ENCODE assay signal across 26 mouse cellular contexts in the genomic region with DNA sequence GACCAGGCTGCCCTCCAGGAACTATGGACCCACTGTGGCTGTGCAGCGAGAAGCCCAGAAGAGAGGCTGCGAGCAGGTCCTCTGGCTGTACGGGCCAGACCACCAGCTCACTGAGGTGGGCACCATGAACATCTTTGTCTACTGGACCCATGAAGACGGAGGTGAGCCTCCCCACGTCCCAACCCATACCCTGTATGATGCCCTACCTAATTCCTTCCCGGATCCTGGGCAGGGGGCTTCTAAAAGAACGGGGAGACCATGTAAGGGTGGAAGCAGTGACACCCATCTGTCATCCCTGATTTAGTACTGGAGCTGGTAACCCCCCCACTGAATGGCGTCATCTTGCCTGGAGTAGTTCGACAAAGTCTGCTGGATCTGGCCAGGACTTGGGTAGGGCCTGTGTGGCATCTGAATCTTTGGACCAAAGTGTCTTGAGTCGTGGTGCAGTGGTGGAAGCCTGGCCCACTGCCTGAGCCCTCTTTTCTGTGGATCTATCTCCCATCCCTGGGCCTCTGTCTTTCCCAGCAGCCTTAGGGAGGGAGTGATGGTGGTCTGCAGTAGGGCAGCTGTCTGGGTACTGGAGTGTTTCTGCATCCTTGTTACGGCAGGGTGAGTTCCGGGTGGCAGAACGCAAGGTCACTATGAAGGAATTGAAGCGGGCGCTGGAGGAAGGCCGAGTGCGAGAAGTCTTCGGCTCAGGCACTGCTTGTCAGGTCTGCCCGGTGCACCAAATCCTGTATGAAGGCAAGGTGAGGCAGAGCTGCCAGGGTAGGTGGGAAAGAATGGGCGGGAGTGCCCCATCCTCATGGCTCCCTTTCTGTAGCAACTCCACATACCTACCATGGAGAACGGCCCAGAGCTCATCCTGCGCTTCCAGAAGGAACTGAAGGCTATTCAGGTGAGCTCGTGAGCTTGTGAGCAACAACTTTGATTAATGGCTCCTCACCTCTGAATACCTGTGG. TPM values are rescaled to one million over a fixed set of nuclear protein-coding genes. Genes with fewer than 3 reads are reported as not detected.
A peak's percentile ranks its signal among the peaks of the same experiment; 100 is the strongest.
DNase-seq lines count a peak whose midpoint lies in the region; ATAC-seq and TF ChIP-seq lines count a peak whose summit lies in the region.
"Had no signal": no experiment of that assay in that cellular context is flagged by ENCODE, and none has a peak within 500 bp of the region (broad histone marks: within the 10 kb centered on the region; RNA-seq: fewer than 3 reads in every experiment).

No protein-coding gene starts in this region.

- no peak overlapping the region for H3K4me2 ChIP-seq in hindbrain, embryonic 13.5 days
- H3K4me2 ChIP-seq in hindbrain, embryonic 12.5 days (replicated peaks) = no peak overlapping the region
- H3K4me2 ChIP-seq in midbrain, embryonic 14.5 days (ENCODE audit: low read length) = peak overlapping the region; percentile 59; the same call in 1 of the 2 replicates
- H3K4me2 ChIP-seq in midbrain, postnatal 0 days (ENCODE audit: low read depth, low read length, poor library complexity, severe bottlenecking) = no peak overlapping the region

- H3K9ac ChIP-seq in hindbrain, embryonic 13.5 days = 0 out of 2 replicates have a peak overlapping the region, but pooled peaks have one; percentile 24
- no peak overlapping the region for H3K9ac ChIP-seq in hindbrain, embryonic 12.5 days
- H3K9ac ChIP-seq in midbrain, embryonic 14.5 days (replicated peaks; ENCODE audit: low read length) = no peak overlapping the region
- no peak overlapping the region for H3K9ac ChIP-seq in midbrain, postnatal 0 days (replicated peaks; ENCODE audit: low read length, poor library complexity, severe bottlenecking)
- H3K9ac ChIP-seq: embryonic facial prominence, embryonic 15.5 days had no signal

- H3K27me3 ChIP-seq in hindbrain, embryonic 13.5 days = no peaks in the 10 kb centered on the region
- H3K27me3 ChIP-seq in hindbrain, embryonic 12.5 days = no peaks in the 10 kb centered on the region
- no peaks in the 10 kb centered on the region for H3K27me3 ChIP-seq in midbrain, embryonic 14.5 days (ENCODE audit: control insufficient read depth, insufficient read depth, low read length)
- H3K27me3 ChIP-seq in midbrain, embryonic 10.5 days (ENCODE audit: low read depth, poor library complexity, severe bottlenecking) = no peaks in the 10 kb centered on the region
- no peaks in the 10 kb centered on the region for H3K27me3 ChIP-seq in midbrain, postnatal 0 days (ENCODE audit: insufficient read depth, low read length)
- H3K27me3 ChIP-seq: embryonic facial prominence, embryonic 15.5 days; heart, embryonic 13.5 days had no signal

- no peak overlapping the region for H3K27ac ChIP-seq in hindbrain, embryonic 13.5 days
- no peak overlapping the region for H3K27ac ChIP-seq in hindbrain, embryonic 12.5 days
- no peak overlapping the region for H3K27ac ChIP-seq in midbrain, embryonic 14.5 days (replicated peaks; ENCODE audit: low read depth, low read length)
- H3K27ac ChIP-seq in midbrain, embryonic 10.5 days (replicated peaks) = no peak overlapping the region; the same call in 1 of the 2 replicates
- peak overlapping the region; percentile 71; the same call in 1 of the 2 replicates for H3K27ac ChIP-seq in midbrain, postnatal 0 days (ENCODE audit: low read depth, low read length)
- H3K27ac ChIP-seq: heart, embryonic 13.5 days had no signal

- 96% methylated on average over 23 of the region's 23 CpGs for WGBS in hindbrain, embryonic 13.5 days
- WGBS in hindbrain, embryonic 12.5 days = 95% methylated on average over 23 of the region's 23 CpGs
- 96% methylated on average over 23 of the region's 23 CpGs for WGBS in midbrain, embryonic 14.5 days
- WGBS in midbrain, embryonic 10.5 days = 92% methylated on average over 23 of the region's 23 CpGs
- 95% methylated on average over 23 of the region's 23 CpGs for WGBS in midbrain, postnatal 0 days

- H3K4me1 ChIP-seq in hindbrain, embryonic 13.5 days (replicated peaks) = peaks cover 4% of the 10 kb centered on the region
- H3K4me1 ChIP-seq in hindbrain, embryonic 12.5 days = peaks cover 7% of the 10 kb centered on the region
- H3K4me1 ChIP-seq in midbrain, embryonic 14.5 days (ENCODE audit: control insufficient read depth, insufficient read depth, low read length) = no peaks in the 10 kb centered on the region
- H3K4me1 ChIP-seq in midbrain, embryonic 10.5 days = peaks cover 12% of the 10 kb centered on the region
- 0 out of 2 replicates have a peak, but pooled peaks cover 3% of the 10 kb centered on the region for H3K4me1 ChIP-seq in midbrain, postnatal 0 days (ENCODE audit: insufficient read depth, low read length)

- ATAC-seq in hindbrain, embryonic 13.5 days (ENCODE audit: low FRiP score) = no peak
- ATAC-seq in hindbrain, embryonic 12.5 days (ENCODE audit: low FRiP score) = no peak
- ATAC-seq in midbrain, embryonic 14.5 days (ENCODE audit: low FRiP score, low TSS enrichment) = no peak
- no peak for ATAC-seq in midbrain, postnatal 0 days (ENCODE audit: low FRiP score)
- ATAC-seq: inflammation-experienced regulatory T-cells, adult 6 months had no signal

- peak; percentile 55 for DNase-seq in cerebellum, adult 11-12 months
- DNase-seq in cerebellum, adult 11 months = no peak
- no peak for DNase-seq in midbrain, embryonic 14.5 days
- no peak for DNase-seq in midbrain, embryonic 10.5 days (ENCODE audit: low spot score)
- DNase-seq in midbrain, postnatal 0 days (ENCODE audit: low spot score) = no peak
- DNase-seq: adrenal gland, postnatal 25 days; cerebellum, postnatal 14 days; embryo, embryonic 11 days; gastrocnemius, adult 2 months; gastrocnemius, postnatal 25 days; heart, postnatal 4 days had no signal

- no peaks in the 10 kb centered on the region for H3K9me3 ChIP-seq in hindbrain, embryonic 13.5 days
- H3K9me3 ChIP-seq in hindbrain, embryonic 12.5 days (replicated peaks) = no peaks in the 10 kb centered on the region
- H3K9me3 ChIP-seq in midbrain, embryonic 14.5 days (ENCODE audit: control insufficient read depth, low read length) = no peaks in the 10 kb centered on the region
- H3K9me3 ChIP-seq in midbrain, embryonic 10.5 days (replicated peaks) = no peaks in the 10 kb centered on the region
- H3K9me3 ChIP-seq in midbrain, postnatal 0 days (ENCODE audit: low read length) = no peaks in the 10 kb centered on the region
- H3K9me3 ChIP-seq: embryonic facial prominence, embryonic 15.5 days; forebrain, embryonic 10.5 days; heart, embryonic 13.5 days had no signal

- H3K36me3 ChIP-seq in hindbrain, embryonic 13.5 days = peaks cover 22% of the 10 kb centered on the region
- peaks cover 19% of the 10 kb centered on the region for H3K36me3 ChIP-seq in hindbrain, embryonic 12.5 days
- H3K36me3 ChIP-seq in midbrain, embryonic 14.5 days (ENCODE audit: control insufficient read depth, insufficient read depth, low read length) = peaks cover 16% of the 10 kb centered on the region; the same call in 1 of the 2 replicates
- peaks cover 28% of the 10 kb centered on the region for H3K36me3 ChIP-seq in midbrain, embryonic 10.5 days
- peaks cover 9% of the 10 kb centered on the region; the same call in 1 of the 2 replicates for H3K36me3 ChIP-seq in midbrain, postnatal 0 days (ENCODE audit: insufficient read depth, low read length)

- no peak overlapping the region for H3K4me3 ChIP-seq in hindbrain, embryonic 13.5 days
- H3K4me3 ChIP-seq in hindbrain, embryonic 12.5 days = no peak overlapping the region
- no peak overlapping the region for H3K4me3 ChIP-seq in midbrain, embryonic 14.5 days (replicated peaks; ENCODE audit: low read depth, low read length)
- no peak overlapping the region for H3K4me3 ChIP-seq in midbrain, embryonic 10.5 days
- H3K4me3 ChIP-seq in midbrain, postnatal 0 days (ENCODE audit: low read depth, low read length) = no peak overlapping the region

- TF ChIP-seq CTCF in midbrain, postnatal 0 days (IDR thresholded peaks at IDR 0.05) = no peak

RNA-seq across cellular contexts. Expression of a gene that starts 18.0 kb away (rescaled TPM):
- polyA plus RNA-seq in hindbrain, embryonic 13.5 days (2015; fragmentation: Nextera tagmentation; extraction: Ambion mirVana) = 19.8 and 20.8 TPM in 2 replicates
- polyA plus RNA-seq in hindbrain, embryonic 12.5 days (2016; fragmentation: Nextera tagmentation; extraction: Ambion mirVana) = 35.2 and 36.9 TPM in 2 replicates
- 14.9 and 16.9 TPM in 2 replicates for polyA plus RNA-seq in midbrain, embryonic 14.5 days (2014; fragmentation: Nextera tagmentation; extraction: Ambion mirVana)
- polyA plus RNA-seq in midbrain, embryonic 10.5 days (2016; fragmentation: Nextera tagmentation; extraction: Ambion mirVana) = 32.2 and 38.2 TPM in 2 replicates
- 12.4 and 14.9 TPM in 2 replicates for total RNA-seq in midbrain, postnatal 0 days (2014; rRNA removed)
- polyA plus RNA-seq in midbrain, postnatal 0 days (2015; fragmentation: Nextera tagmentation; extraction: Ambion mirVana) = 18.3 and 19.3 TPM in 2 replicates

RNA-seq across cellular contexts. Expression of a gene that starts 27.4 kb away (rescaled TPM):
- polyA plus RNA-seq in hindbrain, embryonic 13.5 days (2015; fragmentation: Nextera tagmentation; extraction: Ambion mirVana) = not detected in 2 replicates
- 0.45 TPM in 1 of 2 replicates, not detected in the other for polyA plus RNA-seq in hindbrain, embryonic 12.5 days (2016; fragmentation: Nextera tagmentation; extraction: Ambion mirVana)
- polyA plus RNA-seq in midbrain, embryonic 14.5 days (2014; fragmentation: Nextera tagmentation; extraction: Ambion mirVana) = not detected in 2 replicates
- polyA plus RNA-seq in midbrain, embryonic 10.5 days (2016; fragmentation: Nextera tagmentation; extraction: Ambion mirVana) = not detected in 2 replicates
- not detected in 2 replicates for total RNA-seq in midbrain, postnatal 0 days (2014; rRNA removed)
- polyA plus RNA-seq in midbrain, postnatal 0 days (2015; fragmentation: Nextera tagmentation; extraction: Ambion mirVana) = not detected in 2 replicates
- total RNA-seq: adrenal gland, postnatal 25 days; common myeloid progenitor, adult 5-6 weeks; gastrocnemius, adult 2 months; gastrocnemius, postnatal 25 days; granulocyte monocyte progenitor cell, adult 5-6 weeks; heart, postnatal 4 days; MEL had no signal
- polyA plus RNA-seq: embryonic facial prominence, embryonic 11.5 days; erythroblast, embryonic 14.5 days; forebrain, embryonic 10.5 days; forebrain, embryonic 14.5 days; heart, embryonic 13.5 days; heart, postnatal 0 days; hindbrain, embryonic 16.5 days; inflammation-experienced regulatory T-cells, adult 6 months had no signal

RNA-seq across cellular contexts. Expression of a gene that starts 29.2 kb away (rescaled TPM):
- polyA plus RNA-seq in hindbrain, embryonic 13.5 days (2015; fragmentation: Nextera tagmentation; extraction: Ambion mirVana) = 0.06 TPM in 1 of 2 replicates, not detected in the other
- 0.14 TPM in 1 of 2 replicates, not detected in the other for polyA plus RNA-seq in hindbrain, embryonic 12.5 days (2016; fragmentation: Nextera tagmentation; extraction: Ambion mirVana)
- not detected in 2 replicates for polyA plus RNA-seq in midbrain, embryonic 14.5 days (2014; fragmentation: Nextera tagmentation; extraction: Ambion mirVana)
- polyA plus RNA-seq in midbrain, embryonic 10.5 days (2016; fragmentation: Nextera tagmentation; extraction: Ambion mirVana) = not detected in 2 replicates
- total RNA-seq in midbrain, postnatal 0 days (2014; rRNA removed) = not detected in 2 replicates
- not detected in 2 replicates for polyA plus RNA-seq in midbrain, postnatal 0 days (2015; fragmentation: Nextera tagmentation; extraction: Ambion mirVana)
- total RNA-seq: adrenal gland, postnatal 25 days; common myeloid progenitor, adult 5-6 weeks; gastrocnemius, adult 2 months; gastrocnemius, postnatal 25 days; granulocyte monocyte progenitor cell, adult 5-6 weeks; heart, postnatal 4 days; MEL had no signal
- polyA plus RNA-seq: erythroblast, embryonic 14.5 days; forebrain, embryonic 10.5 days; forebrain, embryonic 14.5 days; heart, embryonic 13.5 days; heart, postnatal 0 days; hindbrain, embryonic 16.5 days; inflammation-experienced regulatory T-cells, adult 6 months had no signal

RNA-seq across cellular contexts. Expression of a gene that starts 33.2 kb away (rescaled TPM):
- polyA plus RNA-seq in hindbrain, embryonic 13.5 days (2015; fragmentation: Nextera tagmentation; extraction: Ambion mirVana) = 0.25 and 0.45 TPM in 2 replicates
- polyA plus RNA-seq in hindbrain, embryonic 12.5 days (2016; fragmentation: Nextera tagmentation; extraction: Ambion mirVana) = 0.70 and 0.79 TPM in 2 replicates
- not detected in 2 replicates for polyA plus RNA-seq in midbrain, embryonic 14.5 days (2014; fragmentation: Nextera tagmentation; extraction: Ambion mirVana)
- 0.43 and 0.55 TPM in 2 replicates for polyA plus RNA-seq in midbrain, embryonic 10.5 days (2016; fragmentation: Nextera tagmentation; extraction: Ambion mirVana)
- total RNA-seq in midbrain, postnatal 0 days (2014; rRNA removed) = not detected in 2 replicates
- polyA plus RNA-seq in midbrain, postnatal 0 days (2015; fragmentation: Nextera tagmentation; extraction: Ambion mirVana) = 0.15 and 0.20 TPM in 2 replicates
- total RNA-seq: common myeloid progenitor, adult 5-6 weeks had no signal

RNA-seq across cellular contexts. Expression of a gene that starts 33.7 kb away (rescaled TPM):
- polyA plus RNA-seq in hindbrain, embryonic 13.5 days (2015; fragmentation: Nextera tagmentation; extraction: Ambion mirVana) = 0.18 TPM in 1 of 2 replicates, not detected in the other
- polyA plus RNA-seq in hindbrain, embryonic 12.5 days (2016; fragmentation: Nextera tagmentation; extraction: Ambion mirVana) = 0.18 TPM in 1 of 2 replicates, not detected in the other
- polyA plus RNA-seq in midbrain, embryonic 14.5 days (2014; fragmentation: Nextera tagmentation; extraction: Ambion mirVana) = not detected in 2 replicates
- 0.16 TPM in 1 of 2 replicates, not detected in the other for polyA plus RNA-seq in midbrain, embryonic 10.5 days (2016; fragmentation: Nextera tagmentation; extraction: Ambion mirVana)
- 0.11 TPM in 1 of 2 replicates, not detected in the other for total RNA-seq in midbrain, postnatal 0 days (2014; rRNA removed)
- 0.11 TPM in 1 of 2 replicates, not detected in the other for polyA plus RNA-seq in midbrain, postnatal 0 days (2015; fragmentation: Nextera tagmentation; extraction: Ambion mirVana)
- total RNA-seq: gastrocnemius, postnatal 25 days; granulocyte monocyte progenitor cell, adult 5-6 weeks; MEL had no signal
- polyA plus RNA-seq: C2C12; erythroblast, embryonic 14.5 days; forebrain, embryonic 14.5 days; hindbrain, embryonic 16.5 days; inflammation-experienced regulatory T-cells, adult 6 months had no signal
